Mouse (Mus musculus): ENCODE data around the gene Stpg1.

DNA sequence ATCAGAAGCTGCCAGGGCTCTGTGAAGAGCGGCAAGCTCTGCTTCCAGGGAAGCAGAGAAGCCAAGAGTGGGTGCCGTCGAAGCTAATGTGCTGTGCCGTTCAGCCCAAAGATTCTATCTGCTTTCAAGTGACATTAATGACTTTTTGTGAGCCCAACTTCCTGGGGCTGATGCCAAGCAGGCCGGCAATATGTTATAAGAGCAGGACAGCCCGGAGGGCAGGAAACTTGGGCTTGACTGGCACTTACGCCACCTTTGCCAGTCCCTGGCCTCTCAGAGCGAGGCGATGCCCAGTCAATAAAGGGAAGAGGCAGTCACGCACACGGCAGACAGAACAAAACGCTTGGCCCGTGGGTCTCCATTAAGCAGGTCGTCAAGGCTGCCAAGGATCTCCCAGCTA lies 53.0 kb downstream of the Stpg1 start:
- TF ChIP-seq TAL1 (IDR thresholded peaks at IDR 0.05; ENCODE audit: low read length) (no peak), GATA1 (IDR thresholded peaks at IDR 0.05; ENCODE audit: low read length) (no peak)
